Mouse (Mus musculus) midbrain, embryonic 12.5 days (tissue): ENCODE data around the gene Gna14. TPM values are rescaled to one million over a fixed set of nuclear protein-coding genes. Genes with fewer than 3 reads are reported as not detected.

ENCODE experiments used
- ATAC-seq: fragments of 200-750 bp; cut with Nextera tagmentation; 2 replicates; pipeline ENCODE4 v1.8.0; 2017; ENCODE audit warnings: low read depth, moderate TSS enrichment, moderate library complexity; ENCODE audit not compliant: low FRiP score
- H3K27ac ChIP-seq: fragments of 300-500 bp; sonication (generic); replicated peaks from 2 replicates; pipeline ENCODE4 v1.5.1; 2016; ENCODE audit warnings: mild to moderate bottlenecking
- H3K27me3 ChIP-seq: fragments of 300-500 bp; sonication (generic); 2 replicates; pipeline ENCODE4 v1.6.1; 2016; ENCODE audit warnings: mild to moderate bottlenecking
- H3K36me3 ChIP-seq: fragments of 300-500 bp; sonication (generic); 2 replicates; pipeline ENCODE4 v1.6.1; 2016
- H3K4me1 ChIP-seq: fragments of 300-500 bp; sonication (generic); 2 replicates; pipeline ENCODE4 v1.6.1; 2016
- H3K4me2 ChIP-seq: fragments of 300-500 bp; sonication (generic); replicated peaks from 2 replicates; pipeline ENCODE4 v1.6.1; 2016; ENCODE audit warnings: mild to moderate bottlenecking, moderate library complexity
- H3K4me3 ChIP-seq: fragments of 300-500 bp; sonication (generic); 2 replicates; pipeline ENCODE4 v1.5.1; 2016; ENCODE audit warnings: mild to moderate bottlenecking
- H3K9ac ChIP-seq: fragments of 300-500 bp; sonication (generic); replicated peaks from 2 replicates; pipeline ENCODE4 v1.6.1; 2016; ENCODE audit warnings: mild to moderate bottlenecking, moderate library complexity
- H3K9me3 ChIP-seq: fragments of 300-500 bp; sonication (generic); 2 replicates; pipeline ENCODE4 v1.6.1; 2016; ENCODE audit warnings: mild to moderate bottlenecking
- WGBS: fragments of 180-500 bp; shearing (Covaris S2); methylation state at CpG from one replicate; pipeline ENCODE4 v1.1.7; 2016; 5-methylcytosine and 5-hydroxymethylcytosine counted together
- polyA plus RNA-seq: library from polyadenylated mRNA; unstranded; fragments of >200 nt; fragmentation: Nextera tagmentation; extraction: Ambion mirVana; gene quantifications from 2 replicates; pipeline ENCODE4 v1.2.1, GENCODE M21; 2016

Gna14 gene
- polyA plus RNA-seq, 1 experiment from 2014 or later: 0.51 TPM

- H3K4me1 ChIP-seq: no peaks in the 10 kb centered on the region
- H3K36me3 ChIP-seq: no peaks in the 10 kb centered on the region
- no peaks in the 10 kb centered on the region for H3K9me3 ChIP-seq
- no peak overlapping the region for H3K27ac ChIP-seq
- 88% methylated on average over 5 of the region's 5 CpGs for WGBS
- no peak overlapping the region for H3K4me3 ChIP-seq
- H3K9ac ChIP-seq: no peak overlapping the region
- H3K27me3 ChIP-seq: no peaks in the 10 kb centered on the region
- ATAC-seq: no peak
- no peak overlapping the region for H3K4me2 ChIP-seq
Measured at GRCm38 (mm10) chr19:16527031-16527430, 91.5 kb downstream of the Gna14 start.

- Histone ChIP-seq H3K9me3 (no peaks in the 10 kb centered on the region), H3K4me2 (no peak overlapping the region), H3K27me3 (no peaks in the 10 kb centered on the region), H3K4me3 (no peak overlapping the region), H3K27ac (no peak overlapping the region), H3K9ac (no peak overlapping the region), H3K36me3 (no peaks in the 10 kb centered on the region), H3K4me1 (no peaks in the 10 kb centered on the region)
- WGBS: 87% methylated on average over 3 of the region's 3 CpGs
- ATAC-seq: no peak
Measured at GRCm38 (mm10) chr19:16528225-16528828, 92.8 kb downstream of the Gna14 start.

- H3K9ac ChIP-seq: no peak overlapping the region
- H3K4me2 ChIP-seq: no peak overlapping the region
- no peaks in the 10 kb centered on the region for H3K36me3 ChIP-seq
- no peaks in the 10 kb centered on the region for H3K27me3 ChIP-seq
- no peaks in the 10 kb centered on the region for H3K9me3 ChIP-seq
- H3K4me1 ChIP-seq: no peaks in the 10 kb centered on the region
- no peak for ATAC-seq
- no peak overlapping the region for H3K4me3 ChIP-seq
- H3K27ac ChIP-seq: no peak overlapping the region
Measured at GRCm38 (mm10) chr19:16529293-16529920, 93.8 kb downstream of the Gna14 start.

GRCm38 (mm10) chr19:16529999-16530398 lies 94.4 kb downstream of the Gna14 start:
- H3K27ac ChIP-seq: no peak overlapping the region
- no peak overlapping the region for H3K4me3 ChIP-seq
- no peak overlapping the region for H3K9ac ChIP-seq
- H3K4me1 ChIP-seq: no peaks in the 10 kb centered on the region
- WGBS: 73% methylated on average over 4 of the region's 4 CpGs
- no peaks in the 10 kb centered on the region for H3K9me3 ChIP-seq
- no peak overlapping the region for H3K4me2 ChIP-seq
- H3K36me3 ChIP-seq: no peaks in the 10 kb centered on the region
- ATAC-seq: no peak
- no peaks in the 10 kb centered on the region for H3K27me3 ChIP-seq

- WGBS: 88% methylated on average over 2 of the region's 2 CpGs
Measured at GRCm38 (mm10) chr19:16534311-16534710, 98.7 kb downstream of the Gna14 start.

GRCm38 (mm10) chr19:16538416-16538815 lies 102.9 kb downstream of the Gna14 start:
- Histone ChIP-seq H3K9ac (no peak overlapping the region), H3K4me1 (no peaks in the 10 kb centered on the region), H3K27me3 (no peaks in the 10 kb centered on the region), H3K4me3 (no peak overlapping the region), H3K9me3 (no peaks in the 10 kb centered on the region), H3K4me2 (no peak overlapping the region), H3K27ac (no peak overlapping the region), H3K36me3 (no peaks in the 10 kb centered on the region)
- WGBS: 88% methylated on average over 2 of the region's 2 CpGs
- no peak for ATAC-seq

More at GRCm38 (mm10) chr19:16534311-16534710, 98.7 kb downstream of the Gna14 start:
- H3K4me3 ChIP-seq: no peak overlapping the region
- no peak overlapping the region for H3K9ac ChIP-seq
- H3K9me3 ChIP-seq: no peaks in the 10 kb centered on the region
- H3K27me3 ChIP-seq: no peaks in the 10 kb centered on the region
- H3K4me1 ChIP-seq: no peaks in the 10 kb centered on the region
- ATAC-seq: no peak
- H3K27ac ChIP-seq: no peak overlapping the region
- H3K4me2 ChIP-seq: no peak overlapping the region
- no peaks in the 10 kb centered on the region for H3K36me3 ChIP-seq

- no peak overlapping the region for H3K4me3 ChIP-seq
- H3K4me1 ChIP-seq: no peaks in the 10 kb centered on the region
- no peaks in the 10 kb centered on the region for H3K27me3 ChIP-seq
- no peak for ATAC-seq
- no peaks in the 10 kb centered on the region for H3K9me3 ChIP-seq
- no peak overlapping the region for H3K27ac ChIP-seq
- H3K36me3 ChIP-seq: no peaks in the 10 kb centered on the region
- no peak overlapping the region for H3K9ac ChIP-seq
- 93% methylated on average over 4 of the region's 4 CpGs for WGBS
- no peak overlapping the region for H3K4me2 ChIP-seq
Measured at GRCm38 (mm10) chr19:16543688-16544087, 108.1 kb downstream of the Gna14 start.

- ATAC-seq: no peak
- WGBS: 83% methylated on average over 8 of the region's 8 CpGs
- Histone ChIP-seq H3K4me2 (no peak overlapping the region), H3K36me3 (no peaks in the 10 kb centered on the region), H3K4me3 (no peak overlapping the region), H3K9ac (no peak overlapping the region), H3K27ac (no peak overlapping the region), H3K4me1 (no peaks in the 10 kb centered on the region), H3K27me3 (no peaks in the 10 kb centered on the region), H3K9me3 (no peaks in the 10 kb centered on the region)
Measured at GRCm38 (mm10) chr19:16556988-16557387, 121.4 kb downstream of the Gna14 start.

- Histone ChIP-seq H3K9ac (no peak overlapping the region), H3K27ac (no peak overlapping the region), H3K36me3 (no peaks in the 10 kb centered on the region), H3K27me3 (no peaks in the 10 kb centered on the region), H3K4me1 (no peaks in the 10 kb centered on the region), H3K4me3 (no peak overlapping the region), H3K9me3 (no peaks in the 10 kb centered on the region), H3K4me2 (no peak overlapping the region)
- ATAC-seq: no peak
- WGBS: 72% methylated on average over 5 of the region's 5 CpGs
Measured at GRCm38 (mm10) chr19:16557971-16558370, 122.4 kb downstream of the Gna14 start.

GRCm38 (mm10) chr19:16558570-16558969 lies 123.0 kb downstream of the Gna14 start:
- no peak for ATAC-seq
- Histone ChIP-seq H3K4me2 (no peak overlapping the region), H3K27me3 (no peaks in the 10 kb centered on the region), H3K4me1 (no peaks in the 10 kb centered on the region), H3K9me3 (no peaks in the 10 kb centered on the region), H3K4me3 (no peak overlapping the region), H3K9ac (no peak overlapping the region), H3K27ac (no peak overlapping the region), H3K36me3 (no peaks in the 10 kb centered on the region)
- 76% methylated on average over 2 of the region's 2 CpGs for WGBS

GRCm38 (mm10) chr19:16559243-16559896 lies 123.8 kb downstream of the Gna14 start:
- Histone ChIP-seq H3K4me2 (no peak overlapping the region), H3K4me3 (no peak overlapping the region), H3K9ac (no peak overlapping the region), H3K4me1 (no peaks in the 10 kb centered on the region), H3K27ac (no peak overlapping the region), H3K27me3 (no peaks in the 10 kb centered on the region), H3K9me3 (no peaks in the 10 kb centered on the region), H3K36me3 (no peaks in the 10 kb centered on the region)
- WGBS: 83% methylated on average over 9 of the region's 9 CpGs
- no peak for ATAC-seq

GRCm38 (mm10) chr19:16562676-16563075 lies 127.1 kb downstream of the Gna14 start:
- Histone ChIP-seq H3K4me1 (no peaks in the 10 kb centered on the region), H3K36me3 (no peaks in the 10 kb centered on the region), H3K9me3 (no peaks in the 10 kb centered on the region), H3K27ac (no peak overlapping the region), H3K4me2 (no peak overlapping the region), H3K4me3 (no peak overlapping the region), H3K9ac (no peak overlapping the region), H3K27me3 (no peaks in the 10 kb centered on the region)
- 92% methylated on average over 6 of the region's 6 CpGs for WGBS
- ATAC-seq: no peak
